Mouse (Mus musculus): ENCODE results near the gene Zcchc10. TPM values are rescaled to one million over a fixed set of nuclear protein-coding genes. Genes with fewer than 3 reads are reported as not detected.
"Not testable (repeated sequence)": the region's sequence is repeated elsewhere in the genome, so short reads cannot be mapped to it uniquely, and the experiment has no call there.

The Zcchc10 gene
- total RNA-seq, 2 experiments from 2014 or later = 8.6 to 9.4 TPM

GRCm38 (mm10) chr11:53311385-53311784 is 13.1 kb upstream of the Zcchc10 start:
- no peak for DNase-seq (ENCODE audit: low spot score in 2 of 2)
- intact Hi-C loops (cut with DNase I) = no loop called here

- DNase-seq (ENCODE audit: low spot score in 2 of 2); intact Hi-C loops (cut with DNase I): not testable (repeated sequence)
These were observed 11.7 kb upstream of the Zcchc10 start for GRCm38 (mm10) chr11:53312823-53313222.

- intact Hi-C loops (cut with DNase I) = no loop called here
- DNase-seq (ENCODE audit: low spot score in 2 of 2) = no peak
These were observed 9.7 kb upstream of the Zcchc10 start for GRCm38 (mm10) chr11:53314770-53315173.

GRCm38 (mm10) chr11:53316996-53317395 is 7.5 kb upstream of the Zcchc10 start:
- no peak for DNase-seq (ENCODE audit: low spot score in 2 of 2)
- intact Hi-C loops (cut with DNase I) = no loop called here

- DNase-seq (ENCODE audit: low spot score in 2 of 2) = no peak
- intact Hi-C loops (cut with DNase I) = no loop called here
These were observed 6.4 kb upstream of the Zcchc10 start for GRCm38 (mm10) chr11:53318041-53318440.

GRCm38 (mm10) chr11:53318568-53318967 is 5.9 kb upstream of the Zcchc10 start:
- intact Hi-C loops (cut with DNase I); DNase-seq (ENCODE audit: low spot score in 2 of 2): not testable (repeated sequence)

- DNase-seq (ENCODE audit: low spot score in 2 of 2); intact Hi-C loops (cut with DNase I): not testable (repeated sequence)
These were observed 4.6 kb upstream of the Zcchc10 start for GRCm38 (mm10) chr11:53319867-53320266.

GRCm38 (mm10) chr11:53330325-53330724 is 5.8 kb downstream of the Zcchc10 start:
- DNase-seq (ENCODE audit: low spot score in 2 of 2) = no peak
- intact Hi-C loops (cut with DNase I) = no loop called here

- intact Hi-C loops (cut with DNase I) = no loop called here
- DNase-seq (ENCODE audit: low spot score in 2 of 2) = no peak
These were observed 6.6 kb downstream of the Zcchc10 start for GRCm38 (mm10) chr11:53331121-53331520.

- intact Hi-C loops (cut with DNase I) = no loop called here
- DNase-seq (ENCODE audit: low spot score in 2 of 2) = no peak
These were observed 7.7 kb downstream of the Zcchc10 start for GRCm38 (mm10) chr11:53332076-53332680.

- intact Hi-C loops (cut with DNase I) = no loop called here
- no peak for DNase-seq (ENCODE audit: low spot score in 2 of 2)
These were observed 11.2 kb downstream of the Zcchc10 start for GRCm38 (mm10) chr11:53335505-53336181.

GRCm38 (mm10) chr11:53336182-53336571 is 11.7 kb downstream of the Zcchc10 start:
- intact Hi-C loops (cut with DNase I) = no loop called here

GRCm38 (mm10) chr11:53336924-53337323 is 12.4 kb downstream of the Zcchc10 start:
- no peak for DNase-seq (ENCODE audit: low spot score in 2 of 2)
- intact Hi-C loops (cut with DNase I) = no loop called here

More at GRCm38 (mm10) chr11:53336182-53336571, 11.7 kb downstream of the Zcchc10 start:
- DNase-seq (ENCODE audit: low spot score in 2 of 2) = no peak

GRCm38 (mm10) chr11:53337684-53338083 is 13.2 kb downstream of the Zcchc10 start:
- intact Hi-C loops (cut with DNase I) = no loop called here
- DNase-seq (ENCODE audit: low spot score in 2 of 2) = no peak

GRCm38 (mm10) chr11:53341019-53341418 is 16.5 kb downstream of the Zcchc10 start:
- DNase-seq (ENCODE audit: low spot score in 2 of 2); intact Hi-C loops (cut with DNase I): not testable (repeated sequence)

- intact Hi-C loops (cut with DNase I) = no loop called here
- DNase-seq (ENCODE audit: low spot score in 2 of 2) = no peak
These were observed 18.2 kb downstream of the Zcchc10 start for GRCm38 (mm10) chr11:53342711-53343110.

- no peak for DNase-seq (ENCODE audit: low spot score in 2 of 2)
- intact Hi-C loops (cut with DNase I) = no loop called here
These were observed 20.8 kb downstream of the Zcchc10 start for GRCm38 (mm10) chr11:53345328-53345727.

- intact Hi-C loops (cut with DNase I) = no loop called here
These were observed 21.3 kb downstream of the Zcchc10 start for GRCm38 (mm10) chr11:53345738-53346137.

GRCm38 (mm10) chr11:53350291-53351223 is 26.1 kb downstream of the Zcchc10 start, which contains the start of gene Aff4:
TSS of gene Aff4 (plus strand) at chr11:53350833.
- intact Hi-C loops (cut with DNase I) = loop anchor here (2.0 kb wide), 1 partner anchor 50 kb away; the partner anchor contains the start of gene Hspa4
- peak; percentile 88 to 90 for DNase-seq (ENCODE audit: low spot score in 2 of 2)

More at GRCm38 (mm10) chr11:53345738-53346137, 21.3 kb downstream of the Zcchc10 start:
- DNase-seq (ENCODE audit: low spot score in 2 of 2) = no peak
